Mouse (Mus musculus): ENCODE measurements around the gene Fam124a. TPM values are rescaled to one million over a fixed set of nuclear protein-coding genes. Genes with fewer than 3 reads are reported as not detected.

Gene Fam124a
- total RNA-seq, 1 experiment from 2014 or later = not detected

DNA sequence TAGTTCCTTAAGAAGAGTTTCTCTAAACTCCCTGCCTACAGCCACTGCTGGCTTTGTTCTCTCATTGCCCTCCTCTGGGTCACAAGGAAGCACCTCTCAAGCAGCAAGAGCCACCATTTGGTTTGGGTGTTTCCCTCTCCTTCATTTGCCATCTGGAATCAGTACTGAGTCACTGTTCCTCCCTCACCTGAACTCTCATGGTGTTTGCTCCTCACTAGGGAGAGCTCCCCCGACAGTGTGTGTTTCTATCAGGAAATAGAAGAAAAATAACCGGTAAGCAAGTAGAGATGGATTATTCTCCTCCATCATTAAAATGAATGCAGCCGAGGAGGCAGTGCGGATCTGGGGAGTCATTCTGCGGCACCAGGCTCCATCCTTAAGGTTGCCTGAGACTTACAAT lies 13.9 kb downstream of the Fam124a start:
- no peak for ATAC-seq (replicated peaks; ENCODE audit: insufficient number of reproducible peaks, low FRiP score, low TSS enrichment, poor library complexity, severe bottlenecking)

DNA sequence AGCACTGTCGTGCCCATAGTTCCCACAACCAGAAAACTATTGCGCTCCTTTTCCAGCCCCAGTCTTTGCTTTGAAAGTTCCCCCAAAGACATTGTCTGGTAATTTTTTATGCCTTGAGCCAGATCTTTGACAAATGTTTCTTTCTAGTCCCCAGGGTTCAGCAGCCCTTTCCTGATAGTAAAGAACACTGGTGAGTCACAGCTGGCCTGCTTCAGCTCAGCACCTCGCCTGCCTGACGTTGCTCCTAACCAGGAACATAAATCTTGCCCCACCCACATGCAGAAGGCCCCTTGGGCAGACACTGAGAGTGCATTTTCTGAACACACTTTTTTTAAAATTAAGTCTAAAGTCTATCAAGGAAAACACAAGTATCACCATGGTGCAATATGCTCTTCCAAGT lies 14.8 kb downstream of the Fam124a start:
- ATAC-seq (replicated peaks; ENCODE audit: insufficient number of reproducible peaks, low FRiP score, low TSS enrichment, poor library complexity, severe bottlenecking) = no peak

- no peak for ATAC-seq (replicated peaks; ENCODE audit: insufficient number of reproducible peaks, low FRiP score, low TSS enrichment, poor library complexity, severe bottlenecking)
Measured at GRCm38 (mm10) chr14:62573454-62573853, 17.9 kb downstream of the Fam124a start.

DNA sequence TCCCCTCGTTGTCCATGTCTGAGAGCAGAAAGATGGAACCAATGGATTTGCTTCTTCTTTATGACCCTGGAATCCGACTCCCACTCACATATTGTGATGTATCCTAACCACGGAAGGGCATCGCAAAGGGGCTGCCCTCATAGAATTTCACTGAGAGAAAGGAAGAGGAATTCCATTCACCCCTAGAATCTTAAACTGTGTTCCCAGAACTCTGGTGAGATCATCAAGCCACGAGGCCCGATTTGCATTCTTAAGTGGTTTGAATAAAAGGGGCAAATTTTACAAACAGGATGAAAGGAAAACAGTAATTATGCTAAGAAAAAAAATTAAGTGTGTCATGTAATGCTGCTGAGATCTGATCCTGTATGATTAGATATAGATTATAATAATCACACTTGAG lies 19.4 kb downstream of the Fam124a start:
- ATAC-seq (replicated peaks; ENCODE audit: insufficient number of reproducible peaks, low FRiP score, low TSS enrichment, poor library complexity, severe bottlenecking) = no peak

GRCm38 (mm10) chr14:62575862-62576261 lies 20.3 kb downstream of the Fam124a start:
- ATAC-seq (replicated peaks; ENCODE audit: insufficient number of reproducible peaks, low FRiP score, low TSS enrichment, poor library complexity, severe bottlenecking) = no peak

DNA sequence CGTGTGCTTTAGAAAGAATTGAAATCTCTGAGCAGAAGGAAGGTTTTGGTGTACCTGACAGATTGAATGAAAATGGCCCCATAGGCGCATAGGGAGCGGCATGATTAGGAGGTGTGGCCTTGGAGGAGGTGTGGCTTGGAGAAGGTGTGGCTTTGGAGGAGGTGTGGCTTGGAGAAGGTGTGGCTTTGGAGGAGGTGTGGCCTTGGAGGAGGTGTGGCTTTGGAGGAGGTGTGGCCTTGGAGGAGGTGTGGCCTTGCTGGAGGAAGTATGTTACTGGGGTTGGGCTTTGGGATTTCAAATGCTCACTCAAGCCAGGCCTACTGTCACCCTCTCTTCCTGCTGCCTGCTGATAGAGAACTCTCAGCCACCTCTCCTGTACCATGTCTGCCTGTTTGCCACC lies 25.4 kb downstream of the Fam124a start:
- ATAC-seq (replicated peaks; ENCODE audit: insufficient number of reproducible peaks, low FRiP score, low TSS enrichment, poor library complexity, severe bottlenecking) = no peak

GRCm38 (mm10) chr14:62581768-62582167 lies 26.2 kb downstream of the Fam124a start:
- no peak for ATAC-seq (replicated peaks; ENCODE audit: insufficient number of reproducible peaks, low FRiP score, low TSS enrichment, poor library complexity, severe bottlenecking)

GRCm38 (mm10) chr14:62584637-62585036 lies 29.1 kb downstream of the Fam124a start:
- no peak for ATAC-seq (replicated peaks; ENCODE audit: insufficient number of reproducible peaks, low FRiP score, low TSS enrichment, poor library complexity, severe bottlenecking)

- no peak for ATAC-seq (replicated peaks; ENCODE audit: insufficient number of reproducible peaks, low FRiP score, low TSS enrichment, poor library complexity, severe bottlenecking)
Measured at GRCm38 (mm10) chr14:62585338-62585737, 29.8 kb downstream of the Fam124a start.

GRCm38 (mm10) chr14:62600109-62600522 lies 44.6 kb downstream of the Fam124a start:
- no peak for ATAC-seq (replicated peaks; ENCODE audit: insufficient number of reproducible peaks, low FRiP score, low TSS enrichment, poor library complexity, severe bottlenecking)

DNA sequence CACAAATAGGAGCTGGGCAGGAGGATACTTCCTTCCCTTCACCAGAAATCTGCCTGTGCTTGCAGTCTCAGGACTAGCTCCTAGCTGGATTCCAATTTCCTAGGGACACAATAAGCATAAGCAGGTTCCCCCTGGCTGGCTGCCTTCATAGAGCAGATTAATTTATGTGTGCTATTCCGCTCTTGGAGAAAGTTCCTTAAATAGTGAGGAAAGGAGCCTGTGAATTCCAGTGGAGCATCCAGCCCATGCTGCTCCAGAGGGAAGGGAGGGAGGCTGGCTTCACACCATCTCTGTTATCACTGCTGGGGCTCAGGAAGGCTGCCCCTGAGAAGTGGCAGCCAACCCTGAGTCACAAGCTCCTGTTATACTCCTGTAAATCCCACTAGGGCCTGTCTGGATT lies 46.7 kb downstream of the Fam124a start:
- no peak for ATAC-seq (replicated peaks; ENCODE audit: insufficient number of reproducible peaks, low FRiP score, low TSS enrichment, poor library complexity, severe bottlenecking)

- ATAC-seq (replicated peaks; ENCODE audit: insufficient number of reproducible peaks, low FRiP score, low TSS enrichment, poor library complexity, severe bottlenecking) = no peak
Measured at GRCm38 (mm10) chr14:62602869-62603268, 47.3 kb downstream of the Fam124a start.

- ATAC-seq (replicated peaks; ENCODE audit: insufficient number of reproducible peaks, low FRiP score, low TSS enrichment, poor library complexity, severe bottlenecking) = no peak
Measured at GRCm38 (mm10) chr14:62607791-62608196, 52.3 kb downstream of the Fam124a start.

- ATAC-seq (replicated peaks; ENCODE audit: insufficient number of reproducible peaks, low FRiP score, low TSS enrichment, poor library complexity, severe bottlenecking) = no peak
Measured at GRCm38 (mm10) chr14:62609904-62610303, 54.4 kb downstream of the Fam124a start.

- no peak for ATAC-seq (replicated peaks; ENCODE audit: insufficient number of reproducible peaks, low FRiP score, low TSS enrichment, poor library complexity, severe bottlenecking)
Measured at GRCm38 (mm10) chr14:62622393-62622792, 66.9 kb downstream of the Fam124a start.

- ATAC-seq (replicated peaks; ENCODE audit: insufficient number of reproducible peaks, low FRiP score, low TSS enrichment, poor library complexity, severe bottlenecking) = no peak
Measured at GRCm38 (mm10) chr14:62627951-62628350, 72.4 kb downstream of the Fam124a start.

- ATAC-seq (replicated peaks; ENCODE audit: insufficient number of reproducible peaks, low FRiP score, low TSS enrichment, poor library complexity, severe bottlenecking) = no peak
Measured at GRCm38 (mm10) chr14:62637436-62638344, 82.2 kb downstream of the Fam124a start.

DNA sequence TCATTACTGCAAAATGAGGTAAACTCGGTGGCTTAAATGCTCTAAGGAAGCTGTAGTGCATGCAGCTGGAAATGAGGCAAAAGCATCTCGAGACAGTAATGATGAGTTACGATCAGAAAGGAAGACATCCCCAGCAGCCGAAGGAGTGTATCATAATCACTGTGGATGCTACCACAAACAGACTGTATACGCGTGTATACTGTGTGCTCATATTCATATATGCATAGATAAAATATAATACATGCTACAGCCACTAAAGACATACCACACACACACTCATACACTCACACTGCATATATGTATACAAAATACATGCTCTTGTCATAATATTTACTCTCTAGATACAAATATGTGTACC lies 82.8 kb downstream of the Fam124a start:
- ATAC-seq (replicated peaks; ENCODE audit: insufficient number of reproducible peaks, low FRiP score, low TSS enrichment, poor library complexity, severe bottlenecking) = no peak

DNA sequence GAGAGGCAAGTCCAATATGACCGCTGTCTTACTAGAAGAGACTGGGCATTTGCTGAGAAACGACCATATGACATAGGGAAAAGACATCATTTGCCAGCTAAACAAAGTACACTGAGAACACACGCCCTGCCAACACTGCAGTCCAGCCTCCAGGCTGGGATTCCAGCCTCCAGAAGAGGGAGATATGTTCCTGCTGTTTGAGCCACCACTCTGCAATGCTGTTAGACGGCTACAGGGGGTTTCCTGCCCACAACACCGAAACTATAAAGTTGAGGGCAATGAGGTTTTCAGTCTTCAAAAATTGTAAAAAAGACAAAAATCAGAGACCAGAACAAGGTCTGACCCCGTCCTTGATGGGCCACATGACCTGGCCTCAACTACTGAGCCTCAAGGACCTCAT lies 83.6 kb downstream of the Fam124a start:
- no peak for ATAC-seq (replicated peaks; ENCODE audit: insufficient number of reproducible peaks, low FRiP score, low TSS enrichment, poor library complexity, severe bottlenecking)

DNA sequence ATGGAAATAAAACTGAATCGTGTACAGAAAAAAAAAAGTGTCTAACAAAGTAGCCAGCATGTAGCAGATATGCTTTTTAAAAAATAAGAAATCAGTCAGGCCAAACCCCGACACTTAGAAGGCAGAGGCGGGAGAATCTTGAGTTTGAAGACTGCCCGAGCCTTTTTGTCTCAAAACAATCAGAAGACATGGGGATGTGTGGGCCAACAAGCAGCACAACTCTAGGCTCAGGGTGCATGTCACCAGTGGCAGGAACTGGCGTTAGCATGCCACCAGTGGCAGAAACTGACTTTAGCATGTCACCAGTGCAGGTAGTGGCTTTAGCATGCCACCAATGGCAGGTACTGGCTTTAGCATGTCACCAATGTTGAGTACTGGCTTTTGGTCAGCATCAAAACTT lies 84.0 kb downstream of the Fam124a start:
- ATAC-seq (replicated peaks; ENCODE audit: insufficient number of reproducible peaks, low FRiP score, low TSS enrichment, poor library complexity, severe bottlenecking) = no peak

DNA sequence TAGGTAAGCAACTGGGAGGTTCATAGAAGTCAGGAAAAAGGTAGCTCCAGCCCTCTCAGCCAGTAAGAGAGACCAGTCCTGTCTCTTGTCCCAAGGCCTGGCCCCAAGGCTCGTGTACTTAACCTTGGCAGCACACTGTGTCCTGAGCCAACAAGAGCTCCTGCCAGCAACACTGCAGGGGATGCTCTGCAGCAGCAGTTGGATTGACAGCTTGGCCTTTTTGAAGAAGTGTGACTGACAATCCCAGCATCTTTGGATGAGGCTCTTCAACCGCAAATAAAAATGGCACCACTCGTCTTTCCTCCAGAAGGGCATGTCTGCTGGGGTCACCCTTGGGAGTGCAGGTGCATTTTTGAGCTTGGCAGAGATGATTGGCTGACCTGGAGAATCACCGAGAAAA lies 84.9 kb downstream of the Fam124a start:
- no peak for ATAC-seq (replicated peaks; ENCODE audit: insufficient number of reproducible peaks, low FRiP score, low TSS enrichment, poor library complexity, severe bottlenecking)

Measured in monocyte, adult 5-6 weeks (primary cell).